Mouse (Mus musculus) embryonic fibroblast, embryonic 13.5 days (primary cell): ENCODE data around the gene Vezf1. TPM values are rescaled to one million over a fixed set of nuclear protein-coding genes. Genes with fewer than 3 reads are reported as not detected.

Experiments
- H3K27ac ChIP-seq: 2 replicates; pipeline ENCODE4 v1.5.1; 2012; ENCODE audit warnings: low read length, control low read depth, inconsistent platforms; ENCODE audit not compliant: insufficient read depth
- H3K4me1 ChIP-seq: 2 replicates; pipeline ENCODE4 v1.6.1; 2011; ENCODE audit warnings: low read length; ENCODE audit not compliant: control insufficient read depth, insufficient read depth
- H3K4me3 ChIP-seq: 2 replicates; pipeline ENCODE4 v1.5.1; 2011; ENCODE audit warnings: mild to moderate bottlenecking, control low read depth, low read length; ENCODE audit not compliant: insufficient read depth
- CTCF ChIP-seq: IDR thresholded peaks from 2 replicates; pipeline ENCODE4 v1.5.1; 2011; ENCODE audit warnings: mild to moderate bottlenecking, control low read depth, low read length, moderate library complexity, borderline replicate concordance; ENCODE audit not compliant: insufficient read depth
- POLR2A ChIP-seq: IDR thresholded peaks from 2 replicates; pipeline ENCODE4 v1.6.1; 2011; ENCODE audit warnings: low read depth, mild to moderate bottlenecking, control low read depth, low read length, moderate library complexity
- polyA plus RNA-seq: library from polyadenylated mRNA; stranded (reverse); fragments of >200 nt; gene quantifications from 2 replicates; pipeline ENCODE4 v1.2.4, GENCODE M21; 2011; ENCODE audit warnings: low read depth; ENCODE audit not compliant: missing spikeins, insufficient read length

The Vezf1 gene
- polyA plus RNA-seq, 1 experiment, result 44.6 TPM

GRCm38 (mm10) chr11:88097173-88097572, 29.1 kb downstream of the Vezf1 start:
- 0 out of 2 replicates have a peak, but pooled peaks have one; percentile 32 for TF ChIP-seq POLR2A
- TF ChIP-seq CTCF, result no peak
- no peak overlapping the region for H3K4me3 ChIP-seq
- peaks cover 2% of the 10 kb centered on the region; the same call in 1 of the 2 replicates for H3K4me1 ChIP-seq
- H3K27ac ChIP-seq, result no peak overlapping the region

GRCm38 (mm10) chr11:88098021-88098729, 30.1 kb downstream of the Vezf1 start, which contains the start of gene Cuedc1:
Cuedc1 (plus strand) TSS chr11:88098058.
- H3K27ac ChIP-seq, result peak within 1 kb of the TSS; percentile 18; the same call in 1 of the 2 replicates
- peaks cover 2% of the 10 kb centered on the region; the same call in 1 of the 2 replicates for H3K4me1 ChIP-seq
- peak within 1 kb of the TSS; percentile 65 for H3K4me3 ChIP-seq
- TF ChIP-seq POLR2A (no peak), CTCF (no peak)

- no peak; the same call in none of the 2 replicates for TF ChIP-seq POLR2A
- TF ChIP-seq CTCF, result no peak
- H3K4me3 ChIP-seq, result peak overlapping the region; percentile 75
These were observed 30.9 kb downstream of the Vezf1 start for GRCm38 (mm10) chr11:88098787-88099598.

GRCm38 (mm10) chr11:88099599-88100023, 31.5 kb downstream of the Vezf1 start:
- Histone ChIP-seq H3K4me3 (peak overlapping the region; percentile 75), H3K4me1 (peaks cover 2% of the 10 kb centered on the region; the same call in 1 of the 2 replicates), H3K27ac (peak overlapping the region; percentile 88)
- TF ChIP-seq POLR2A, result peak; percentile 40; the same call in 1 of the 2 replicates
- no peak for TF ChIP-seq CTCF

More at GRCm38 (mm10) chr11:88098787-88099598, 30.9 kb downstream of the Vezf1 start:
- Histone ChIP-seq H3K27ac (peak overlapping the region; percentile 88), H3K4me1 (peaks cover 2% of the 10 kb centered on the region; the same call in 1 of the 2 replicates)

- peaks cover 2% of the 10 kb centered on the region; the same call in 1 of the 2 replicates for H3K4me1 ChIP-seq
- no peak overlapping the region for H3K4me3 ChIP-seq
- TF ChIP-seq POLR2A (no peak), CTCF (no peak)
- H3K27ac ChIP-seq, result no peak overlapping the region
These were observed 32.1 kb downstream of the Vezf1 start for GRCm38 (mm10) chr11:88100170-88100569.

GRCm38 (mm10) chr11:88103214-88103941, 35.3 kb downstream of the Vezf1 start:
- H3K27ac ChIP-seq, result no peak overlapping the region
- H3K4me3 ChIP-seq, result no peak overlapping the region
- TF ChIP-seq POLR2A (no peak), CTCF (no peak)
- peaks cover 20% of the 10 kb centered on the region for H3K4me1 ChIP-seq

GRCm38 (mm10) chr11:88105494-88106291, 37.6 kb downstream of the Vezf1 start:
- TF ChIP-seq POLR2A, result no peak
- no peak for TF ChIP-seq CTCF
- peaks cover 22% of the 10 kb centered on the region for H3K4me1 ChIP-seq
- H3K27ac ChIP-seq, result 0 out of 2 replicates have a peak overlapping the region, but pooled peaks have one; percentile 14
- H3K4me3 ChIP-seq, result no peak overlapping the region

- H3K4me3 ChIP-seq, result no peak overlapping the region
- no peak for TF ChIP-seq CTCF
- no peak for TF ChIP-seq POLR2A
- no peak overlapping the region for H3K27ac ChIP-seq
- H3K4me1 ChIP-seq, result peaks cover 22% of the 10 kb centered on the region
These were observed 38.1 kb downstream of the Vezf1 start for GRCm38 (mm10) chr11:88106292-88106554.
